Mouse (Mus musculus) brown adipose tissue, adult 24 weeks (tissue): Measurements from ENCODE around the gene Dicer1. TPM values are rescaled to one million over a fixed set of nuclear protein-coding genes. Genes with fewer than 3 reads are reported as not detected.

Experiments used
- H3K27ac ChIP-seq: fragments of 200-500 bp; replicated peaks from 2 replicates; pipeline ENCODE4 v1.5.1; 2012; ENCODE audit warnings: low read depth, mild to moderate bottlenecking, low read length
- H3K4me1 ChIP-seq: fragments of 200-500 bp; 2 replicates; pipeline ENCODE4 v1.6.1; 2012; ENCODE audit warnings: low read length, mixed read lengths; ENCODE audit not compliant: control insufficient read depth, insufficient read depth, insufficient read length
- H3K4me3 ChIP-seq: fragments of 200-500 bp; 2 replicates; pipeline ENCODE4 v1.5.1; 2012; ENCODE audit warnings: low read depth, mild to moderate bottlenecking, low read length, moderate library complexity; ENCODE audit not compliant: insufficient read depth
- polyA plus RNA-seq: library from polyadenylated mRNA; stranded (reverse); fragments of >200 nt; gene quantifications from 2 replicates; pipeline ENCODE4 v1.2.4, GENCODE M21; 2012; ENCODE audit not compliant: missing spikeins, insufficient read depth, insufficient read length

The Dicer1 gene
- polyA plus RNA-seq, 1 experiment, result 13.2 TPM

DNA sequence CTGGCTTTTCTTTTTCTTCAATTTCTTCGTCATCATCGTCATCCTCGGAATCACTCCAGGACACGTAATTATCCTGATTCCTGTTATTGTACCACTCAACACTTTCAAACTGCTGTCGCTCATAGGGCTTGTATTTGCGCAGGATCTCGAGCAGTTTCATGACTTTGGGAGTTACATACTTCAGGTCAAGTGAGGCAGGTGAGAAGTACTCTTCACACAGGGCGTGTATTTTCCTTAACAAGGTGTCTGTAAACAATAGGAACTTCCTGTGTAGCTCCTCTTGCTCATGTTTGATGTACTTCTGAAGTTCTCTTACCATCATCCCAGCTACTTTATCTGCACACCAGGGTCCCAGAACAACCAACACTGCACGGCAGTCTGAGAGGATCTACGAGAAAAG is 29.7 kb downstream of the Dicer1 start:
- H3K4me3 ChIP-seq, result no peak overlapping the region
- H3K4me1 ChIP-seq, result no peaks in the 10 kb centered on the region
- H3K27ac ChIP-seq, result no peak overlapping the region

GRCm38 (mm10) chr12:104721011-104721410 is 30.7 kb downstream of the Dicer1 start:
- Histone ChIP-seq H3K4me3 (no peak overlapping the region), H3K27ac (no peak overlapping the region), H3K4me1 (no peaks in the 10 kb centered on the region)

GRCm38 (mm10) chr12:104718956-104719355 is 32.8 kb downstream of the Dicer1 start:
- no peak overlapping the region for H3K4me3 ChIP-seq
- no peaks in the 10 kb centered on the region for H3K4me1 ChIP-seq
- no peak overlapping the region for H3K27ac ChIP-seq

DNA sequence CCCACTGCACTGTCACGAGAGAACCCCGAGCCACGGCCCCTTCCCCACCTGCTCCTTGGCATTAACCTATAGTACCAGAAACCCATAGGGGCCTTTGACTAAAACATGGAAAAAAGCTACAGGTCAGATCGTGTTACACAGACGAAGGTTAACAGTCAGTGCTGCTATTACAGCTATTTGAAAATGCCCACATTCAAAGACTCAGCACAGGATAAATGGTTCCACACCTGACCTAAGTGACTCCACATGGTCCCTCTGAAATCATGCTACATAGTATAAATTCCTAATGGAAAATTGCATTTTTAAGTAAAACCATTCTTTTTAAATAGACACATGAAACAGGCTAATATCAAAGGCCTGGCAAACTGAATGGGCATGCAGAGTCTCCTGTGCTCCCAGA is 35.3 kb downstream of the Dicer1 start:
- no peak overlapping the region for H3K27ac ChIP-seq
- no peak overlapping the region for H3K4me3 ChIP-seq
- H3K4me1 ChIP-seq, result no peaks in the 10 kb centered on the region

DNA sequence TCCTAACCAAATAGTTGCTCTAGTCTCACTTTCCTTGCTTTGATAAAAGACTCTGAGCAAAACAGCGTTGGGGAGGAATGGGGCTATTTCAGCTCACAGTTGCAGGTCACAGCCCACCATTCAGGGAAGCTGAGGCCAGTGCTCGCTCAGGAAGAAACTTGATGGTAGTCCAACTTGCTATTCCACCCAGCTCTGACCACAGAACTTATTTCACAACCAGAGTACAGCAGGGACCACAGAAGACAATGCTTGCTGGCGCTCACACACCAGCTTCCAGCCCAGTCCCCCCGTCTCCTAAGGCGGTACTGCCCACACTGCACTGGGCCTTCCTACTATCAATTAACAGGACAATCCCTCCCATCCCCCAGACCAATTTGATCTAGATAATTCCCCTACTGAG is 36.3 kb downstream of the Dicer1 start:
- no peak overlapping the region for H3K27ac ChIP-seq
- H3K4me1 ChIP-seq, result no peaks in the 10 kb centered on the region
- H3K4me3 ChIP-seq, result no peak overlapping the region

- no peaks in the 10 kb centered on the region for H3K4me1 ChIP-seq
- H3K4me3 ChIP-seq, result no peak overlapping the region
- H3K27ac ChIP-seq, result no peak overlapping the region
These were observed 51.5 kb downstream of the Dicer1 start for GRCm38 (mm10) chr12:104700266-104700665.

- H3K4me1 ChIP-seq, result no peaks in the 10 kb centered on the region
- no peak overlapping the region for H3K27ac ChIP-seq
- no peak overlapping the region for H3K4me3 ChIP-seq
These were observed 52.0 kb downstream of the Dicer1 start for GRCm38 (mm10) chr12:104699753-104700152.

DNA sequence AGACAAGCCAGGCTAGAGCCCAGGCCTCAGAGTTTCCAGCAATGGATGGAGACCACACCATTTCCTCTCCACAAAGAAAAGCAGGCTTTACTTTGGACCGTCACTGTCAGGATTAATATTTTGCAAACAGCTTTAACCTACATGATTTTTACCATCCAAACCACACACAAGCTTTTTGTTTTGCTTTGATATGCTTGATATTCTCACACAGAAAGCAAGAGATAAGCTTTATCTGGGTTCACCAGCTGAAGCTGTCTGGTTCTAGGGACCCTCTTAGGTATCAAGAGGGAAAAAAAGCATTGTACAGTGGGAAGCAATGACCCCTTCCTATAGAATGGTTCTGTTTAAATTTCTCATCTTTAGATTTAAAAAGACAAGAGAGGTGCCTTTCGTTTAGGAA is 56.2 kb downstream of the Dicer1 start:
- H3K27ac ChIP-seq, result no peak overlapping the region
- H3K4me1 ChIP-seq, result no peaks in the 10 kb centered on the region
- H3K4me3 ChIP-seq, result no peak overlapping the region

DNA sequence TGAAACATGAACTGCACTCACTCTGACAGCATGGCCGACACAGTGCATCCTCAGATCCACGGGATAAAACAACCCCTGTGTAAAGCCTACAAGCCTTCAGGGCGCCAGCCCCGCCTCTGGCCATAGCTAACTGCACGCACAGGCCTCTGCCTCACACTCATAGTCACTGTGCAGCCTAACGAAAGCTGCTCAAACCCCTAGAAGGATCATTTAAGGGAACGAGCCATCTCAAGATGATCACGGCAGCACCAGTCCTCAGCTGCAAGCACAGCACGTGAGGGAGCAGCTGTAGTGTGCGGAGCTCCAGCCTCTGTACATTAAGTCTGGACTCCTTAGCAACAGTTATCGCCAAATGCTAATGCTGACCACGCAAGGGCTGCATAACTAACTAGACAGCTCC is 58.9 kb downstream of the Dicer1 start:
- no peak overlapping the region for H3K27ac ChIP-seq
- H3K4me1 ChIP-seq, result no peaks in the 10 kb centered on the region
- no peak overlapping the region for H3K4me3 ChIP-seq

DNA sequence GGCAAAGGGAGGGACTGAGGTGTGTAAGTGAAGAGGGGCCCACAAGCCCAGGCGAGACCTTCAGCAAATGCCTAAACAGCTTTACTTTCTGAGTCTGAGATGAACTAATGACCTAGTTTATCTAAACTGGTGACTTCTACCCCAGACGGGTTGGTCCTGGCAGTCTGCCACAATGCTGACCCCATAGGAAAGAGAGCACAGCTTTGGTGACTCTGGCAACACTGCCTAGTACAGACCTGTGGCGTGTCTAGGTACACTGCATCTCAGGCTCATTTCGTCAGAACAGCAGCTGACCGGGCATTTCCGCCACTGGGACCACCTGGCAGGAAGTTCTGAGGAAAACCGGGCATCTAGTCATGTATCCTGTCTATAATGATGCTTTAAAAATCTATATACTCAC is 61.3 kb downstream of the Dicer1 start:
- no peak overlapping the region for H3K4me3 ChIP-seq

DNA sequence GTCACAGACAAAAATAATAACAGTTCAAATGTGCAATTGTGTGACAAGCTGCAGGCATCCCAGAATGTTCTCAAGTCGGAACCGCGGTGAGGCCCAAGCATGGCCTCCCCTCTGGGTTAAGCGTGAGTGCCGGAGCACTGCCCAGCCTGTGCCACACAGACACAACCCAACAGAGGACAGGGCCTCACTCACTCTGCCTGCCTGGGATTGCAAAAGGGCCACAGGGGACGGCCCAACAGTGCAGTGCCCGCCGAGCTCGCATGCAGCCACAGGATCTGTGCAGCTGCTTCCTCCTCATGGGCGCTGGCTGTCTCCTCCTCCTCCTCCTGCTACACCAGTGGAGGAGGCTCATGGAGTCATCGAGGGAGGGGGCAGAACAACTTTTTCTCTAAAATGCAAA is 62.9 kb downstream of the Dicer1 start:
- Histone ChIP-seq H3K27ac (no peak overlapping the region), H3K4me1 (no peaks in the 10 kb centered on the region)

More for the DNA sequence above, 61.3 kb downstream of the Dicer1 start:
- Histone ChIP-seq H3K4me1 (no peaks in the 10 kb centered on the region), H3K27ac (no peak overlapping the region)

DNA sequence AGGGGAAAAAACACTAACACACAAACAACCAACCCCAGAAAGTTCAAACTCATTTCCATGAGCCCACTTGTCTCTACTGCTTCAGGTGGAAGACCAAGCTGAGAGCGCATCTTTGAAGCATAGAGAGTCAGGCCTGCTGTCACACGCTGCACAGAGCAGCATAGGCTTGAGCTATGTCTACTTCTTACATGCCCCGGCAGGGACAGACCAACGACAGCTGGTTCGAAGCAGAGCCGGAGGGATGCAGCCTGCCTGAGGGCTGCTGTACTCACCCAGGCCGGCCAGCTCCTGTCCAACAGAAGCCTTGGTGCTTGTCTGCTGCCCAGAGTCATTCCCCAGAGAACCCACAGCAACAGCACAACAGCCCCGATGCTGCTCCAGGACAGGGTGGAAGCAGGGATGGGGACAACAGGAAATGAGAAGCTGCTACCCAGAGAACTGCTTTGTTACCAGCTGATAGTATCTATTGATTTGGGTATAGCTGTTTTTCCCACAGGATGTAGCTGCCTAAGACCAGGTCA is 67.3 kb downstream of the Dicer1 start:
- no peak overlapping the region for H3K27ac ChIP-seq
- H3K4me3 ChIP-seq, result no peak overlapping the region
- no peaks in the 10 kb centered on the region for H3K4me1 ChIP-seq

More for the DNA sequence above, 62.9 kb downstream of the Dicer1 start:
- H3K4me3 ChIP-seq, result no peak overlapping the region

DNA sequence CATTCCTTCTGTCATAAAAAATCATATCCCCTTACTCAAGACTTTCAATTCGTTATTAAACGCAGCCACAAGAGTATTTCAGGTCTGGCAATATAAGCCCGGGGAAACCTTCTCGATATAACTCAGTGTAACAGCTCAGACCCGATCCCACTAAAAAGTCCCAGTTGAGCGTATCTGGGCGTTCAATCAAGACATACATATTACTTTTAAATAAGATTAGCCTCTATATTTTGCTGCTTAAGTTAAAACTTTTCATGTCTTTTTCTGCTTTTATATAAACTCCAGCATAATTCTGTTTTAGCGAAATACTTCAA is 72.0 kb downstream of the Dicer1 start:
- H3K27ac ChIP-seq, result no peak overlapping the region

GRCm38 (mm10) chr12:104679121-104679818 is 72.5 kb downstream of the Dicer1 start:
- Histone ChIP-seq H3K4me1 (no peaks in the 10 kb centered on the region), H3K27ac (no peak overlapping the region), H3K4me3 (no peak overlapping the region)

More for the DNA sequence above, 72.0 kb downstream of the Dicer1 start:
- Histone ChIP-seq H3K4me1 (no peaks in the 10 kb centered on the region), H3K4me3 (no peak overlapping the region)

GRCm38 (mm10) chr12:104678462-104678861 is 73.3 kb downstream of the Dicer1 start:
- no peak overlapping the region for H3K27ac ChIP-seq
- H3K4me1 ChIP-seq, result no peaks in the 10 kb centered on the region
- H3K4me3 ChIP-seq, result no peak overlapping the region

- Histone ChIP-seq H3K27ac (no peak overlapping the region), H3K4me1 (no peaks in the 10 kb centered on the region), H3K4me3 (no peak overlapping the region)
These were observed 74.3 kb downstream of the Dicer1 start for GRCm38 (mm10) chr12:104677371-104677924.
